In genomic region chr16:17848431-17848830, GRCm38 (mm10) we compare ENCODE assay signal across 19 mouse cellular contexts. TPM values are rescaled to one million over a fixed set of nuclear protein-coding genes. Genes with fewer than 3 reads are reported as not detected.
DNase-seq lines count a peak whose midpoint lies in the region; ATAC-seq and TF ChIP-seq lines count a peak whose summit lies in the region.
"Had no signal": no experiment of that assay in that cellular context is flagged by ENCODE, and none has a peak within 500 bp of the region (broad histone marks: within the 10 kb centered on the region; RNA-seq: fewer than 3 reads in every experiment).

No protein-coding gene starts in this region.

- H3K9me3 ChIP-seq in forebrain, embryonic 13.5 days (replicated peaks) = no peaks in the 10 kb centered on the region
- no peaks in the 10 kb centered on the region for H3K9me3 ChIP-seq in forebrain, embryonic 10.5 days
- no peaks in the 10 kb centered on the region for H3K9me3 ChIP-seq in neural tube, embryonic 13.5 days
- H3K9me3 ChIP-seq in hindbrain, postnatal 0 days (ENCODE audit: low read length) = no peaks in the 10 kb centered on the region
- no peaks in the 10 kb centered on the region for H3K9me3 ChIP-seq in neural tube, embryonic 15.5 days (replicated peaks)
- no peaks in the 10 kb centered on the region for H3K9me3 ChIP-seq in intestine, embryonic 16.5 days (ENCODE audit: control insufficient read depth, low read length)

- WGBS in forebrain, embryonic 13.5 days = 98% methylated on average over 6 of the region's 6 CpGs
- 92% methylated on average over 6 of the region's 6 CpGs for WGBS in forebrain, embryonic 10.5 days
- 96% methylated on average over 6 of the region's 6 CpGs for WGBS in neural tube, embryonic 13.5 days
- WGBS in hindbrain, postnatal 0 days = 93% methylated on average over 6 of the region's 6 CpGs
- WGBS in neural tube, embryonic 15.5 days = 94% methylated on average over 6 of the region's 6 CpGs
- 96% methylated on average over 6 of the region's 6 CpGs for WGBS in intestine, embryonic 16.5 days

- 0 out of 2 replicates have a peak overlapping the region, but pooled peaks have one; percentile 12 for H3K9ac ChIP-seq in forebrain, embryonic 13.5 days
- no peak overlapping the region for H3K9ac ChIP-seq in neural tube, embryonic 13.5 days
- no peak overlapping the region for H3K9ac ChIP-seq in hindbrain, postnatal 0 days (replicated peaks; ENCODE audit: low read length)
- no peak overlapping the region for H3K9ac ChIP-seq in neural tube, embryonic 15.5 days (replicated peaks)
- no peak overlapping the region for H3K9ac ChIP-seq in intestine, embryonic 16.5 days (ENCODE audit: low read depth, low read length)

- DNase-seq in forebrain, embryonic 10.5 days (ENCODE audit: extremely low spot score, low spot score) = no peak
- no peak for DNase-seq in neural tube, embryonic 10.5 days (ENCODE audit: extremely low spot score, low spot score)
- no peak for DNase-seq in hindbrain, postnatal 0 days (ENCODE audit: low spot score)
- no peak for DNase-seq in c-Kit-positive CD71-positive TER-119-positive erythroid progenitor cells, embryonic 14.5 days (ENCODE audit: low spot score)
- DNase-seq: adrenal gland, postnatal 25 days; gastrocnemius, postnatal 14 days; kidney, adult 8-10 months; lung, adult 2 months; thymus, adult 18-20 months had no signal

- H3K4me3 ChIP-seq in forebrain, embryonic 13.5 days = no peak overlapping the region
- H3K4me3 ChIP-seq in forebrain, embryonic 10.5 days = no peak overlapping the region
- H3K4me3 ChIP-seq in neural tube, embryonic 13.5 days = no peak overlapping the region
- H3K4me3 ChIP-seq in hindbrain, postnatal 0 days (ENCODE audit: low read length) = no peak overlapping the region
- no peak overlapping the region for H3K4me3 ChIP-seq in neural tube, embryonic 15.5 days (replicated peaks)
- H3K4me3 ChIP-seq in intestine, embryonic 16.5 days (ENCODE audit: low read length) = no peak overlapping the region

- no peaks in the 10 kb centered on the region for H3K27me3 ChIP-seq in forebrain, embryonic 13.5 days
- no peaks in the 10 kb centered on the region for H3K27me3 ChIP-seq in forebrain, embryonic 10.5 days (ENCODE audit: poor library complexity, severe bottlenecking)
- no peaks in the 10 kb centered on the region for H3K27me3 ChIP-seq in neural tube, embryonic 13.5 days
- H3K27me3 ChIP-seq in hindbrain, postnatal 0 days (ENCODE audit: insufficient read depth, low read length) = no peaks in the 10 kb centered on the region
- H3K27me3 ChIP-seq in neural tube, embryonic 15.5 days (replicated peaks) = no peaks in the 10 kb centered on the region
- H3K27me3 ChIP-seq in intestine, embryonic 16.5 days (replicated peaks; ENCODE audit: control insufficient read depth, insufficient read depth, low read length) = no peaks in the 10 kb centered on the region

- no peak for ATAC-seq in forebrain, embryonic 13.5 days
- peak; percentile 49; the same call in 1 of the 2 replicates for ATAC-seq in neural tube, embryonic 13.5 days (ENCODE audit: low read depth)
- ATAC-seq in hindbrain, postnatal 0 days = no peak
- no peak for ATAC-seq in neural tube, embryonic 15.5 days (ENCODE audit: low FRiP score)
- ATAC-seq in intestine, embryonic 16.5 days = no peak

- peaks cover 93% of the 10 kb centered on the region for H3K36me3 ChIP-seq in forebrain, embryonic 13.5 days (ENCODE audit: poor library complexity, severe bottlenecking)
- peaks cover 96% of the 10 kb centered on the region for H3K36me3 ChIP-seq in forebrain, embryonic 10.5 days (replicated peaks)
- H3K36me3 ChIP-seq in neural tube, embryonic 13.5 days = peaks cover 90% of the 10 kb centered on the region
- peaks cover 60% of the 10 kb centered on the region for H3K36me3 ChIP-seq in hindbrain, postnatal 0 days (ENCODE audit: insufficient read depth, low read length)
- H3K36me3 ChIP-seq in neural tube, embryonic 15.5 days = peaks cover 90% of the 10 kb centered on the region
- peaks cover 13% of the 10 kb centered on the region for H3K36me3 ChIP-seq in intestine, embryonic 16.5 days (ENCODE audit: control insufficient read depth, insufficient read depth, low read length)

- no peak overlapping the region for H3K4me2 ChIP-seq in forebrain, embryonic 13.5 days
- no peak overlapping the region for H3K4me2 ChIP-seq in neural tube, embryonic 13.5 days
- no peak overlapping the region for H3K4me2 ChIP-seq in hindbrain, postnatal 0 days (ENCODE audit: low read depth, low read length)
- no peak overlapping the region for H3K4me2 ChIP-seq in neural tube, embryonic 15.5 days
- H3K4me2 ChIP-seq in intestine, embryonic 16.5 days (ENCODE audit: low read depth, low read length) = no peak overlapping the region
- H3K4me2 ChIP-seq: liver, embryonic 11.5 days had no signal

- H3K27ac ChIP-seq in forebrain, embryonic 13.5 days = peak overlapping the region; percentile 45
- no peak overlapping the region for H3K27ac ChIP-seq in forebrain, embryonic 10.5 days
- peak overlapping the region; percentile 39; the same call in 1 of the 2 replicates for H3K27ac ChIP-seq in neural tube, embryonic 13.5 days (replicated peaks)
- H3K27ac ChIP-seq in hindbrain, postnatal 0 days = peak overlapping the region; percentile 8; the same call in 1 of the 2 replicates
- H3K27ac ChIP-seq in neural tube, embryonic 15.5 days (replicated peaks) = peak overlapping the region; percentile 43; the same call in 1 of the 2 replicates
- no peak overlapping the region for H3K27ac ChIP-seq in intestine, embryonic 16.5 days (ENCODE audit: low read length)

- H3K4me1 ChIP-seq in forebrain, embryonic 13.5 days = no peaks in the 10 kb centered on the region
- no peaks in the 10 kb centered on the region for H3K4me1 ChIP-seq in forebrain, embryonic 10.5 days
- no peaks in the 10 kb centered on the region for H3K4me1 ChIP-seq in neural tube, embryonic 13.5 days (replicated peaks)
- no peaks in the 10 kb centered on the region for H3K4me1 ChIP-seq in hindbrain, postnatal 0 days (ENCODE audit: insufficient read depth, low read length)
- H3K4me1 ChIP-seq in neural tube, embryonic 15.5 days = no peaks in the 10 kb centered on the region
- no peaks in the 10 kb centered on the region for H3K4me1 ChIP-seq in intestine, embryonic 16.5 days (ENCODE audit: control insufficient read depth, insufficient read depth, low read length)

- no peak for TF ChIP-seq CTCF in hindbrain, postnatal 0 days (IDR thresholded peaks at IDR 0.05; ENCODE audit: low read depth)

RNA-seq across cellular contexts. Expression of gene Car15, which starts 10.3 kb away (rescaled TPM):
- 4.5 and 6.1 TPM in 2 replicates for polyA plus RNA-seq in forebrain, embryonic 13.5 days (2015; fragmentation: Nextera tagmentation; extraction: Ambion mirVana)
- polyA plus RNA-seq in forebrain, embryonic 10.5 days (2016; fragmentation: Nextera tagmentation; extraction: Ambion mirVana) = 2.7 and 3.6 TPM in 2 replicates
- polyA plus RNA-seq in neural tube, embryonic 13.5 days (2015; fragmentation: Nextera tagmentation; extraction: Ambion mirVana) = 3.2 and 5.8 TPM in 2 replicates
- total RNA-seq in hindbrain, postnatal 0 days (2014; rRNA removed) = 3.3 and 7.0 TPM in 2 replicates
- polyA plus RNA-seq in hindbrain, postnatal 0 days (2015; fragmentation: Nextera tagmentation; extraction: Ambion mirVana) = 1.9 TPM in 2 replicates
- polyA plus RNA-seq in neural tube, embryonic 15.5 days (2015; fragmentation: Nextera tagmentation; extraction: Ambion mirVana) = 2.8 and 3.2 TPM in 2 replicates
- polyA plus RNA-seq in intestine, embryonic 16.5 days (2015; fragmentation: Nextera tagmentation; extraction: Ambion mirVana) = 1.1 and 1.2 TPM in 2 replicates

RNA-seq across cellular contexts. Expression of gene B830017H08Rik, which starts 15.5 kb away (rescaled TPM):
- 0.27 and 0.55 TPM in 2 replicates for polyA plus RNA-seq in forebrain, embryonic 13.5 days (2015; fragmentation: Nextera tagmentation; extraction: Ambion mirVana)
- not detected in 2 replicates for polyA plus RNA-seq in forebrain, embryonic 10.5 days (2016; fragmentation: Nextera tagmentation; extraction: Ambion mirVana)
- 1.7 and 1.9 TPM in 2 replicates for polyA plus RNA-seq in neural tube, embryonic 13.5 days (2015; fragmentation: Nextera tagmentation; extraction: Ambion mirVana)
- 6.1 and 9.1 TPM in 2 replicates for total RNA-seq in hindbrain, postnatal 0 days (2014; rRNA removed)
- 6.3 and 6.4 TPM in 2 replicates for polyA plus RNA-seq in hindbrain, postnatal 0 days (2015; fragmentation: Nextera tagmentation; extraction: Ambion mirVana)
- polyA plus RNA-seq in neural tube, embryonic 15.5 days (2015; fragmentation: Nextera tagmentation; extraction: Ambion mirVana) = 4.0 and 5.3 TPM in 2 replicates
- polyA plus RNA-seq in intestine, embryonic 16.5 days (2015; fragmentation: Nextera tagmentation; extraction: Ambion mirVana) = not detected in 2 replicates
- total RNA-seq: adrenal gland, postnatal 25 days; gastrocnemius, postnatal 14 days; heart, adult 8-10 months; neutrophil, adult 5-6 weeks had no signal
- polyA plus RNA-seq: heart, postnatal 0 days; liver, embryonic 11.5 days had no signal

RNA-seq across cellular contexts. Expression of gene Gm20518, which starts 43.0 kb away (rescaled TPM):
- 0.35 and 0.49 TPM in 2 replicates for polyA plus RNA-seq in forebrain, embryonic 13.5 days (2015; fragmentation: Nextera tagmentation; extraction: Ambion mirVana)
- 0.23 and 0.29 TPM in 2 replicates for polyA plus RNA-seq in forebrain, embryonic 10.5 days (2016; fragmentation: Nextera tagmentation; extraction: Ambion mirVana)
- 0.47 and 0.49 TPM in 2 replicates for polyA plus RNA-seq in neural tube, embryonic 13.5 days (2015; fragmentation: Nextera tagmentation; extraction: Ambion mirVana)
- total RNA-seq in hindbrain, postnatal 0 days (2014; rRNA removed) = 0.42 and 1.3 TPM in 2 replicates
- 0.11 and 0.20 TPM in 2 replicates for polyA plus RNA-seq in hindbrain, postnatal 0 days (2015; fragmentation: Nextera tagmentation; extraction: Ambion mirVana)
- polyA plus RNA-seq in neural tube, embryonic 15.5 days (2015; fragmentation: Nextera tagmentation; extraction: Ambion mirVana) = 0.35 and 0.40 TPM in 2 replicates
- polyA plus RNA-seq in intestine, embryonic 16.5 days (2015; fragmentation: Nextera tagmentation; extraction: Ambion mirVana) = 0.26 and 0.31 TPM in 2 replicates

RNA-seq across cellular contexts. Expression of gene Tssk1, which starts 45.6 kb away (rescaled TPM):
- 0.05 TPM in 2 replicates for polyA plus RNA-seq in forebrain, embryonic 13.5 days (2015; fragmentation: Nextera tagmentation; extraction: Ambion mirVana)
- not detected in 2 replicates for polyA plus RNA-seq in forebrain, embryonic 10.5 days (2016; fragmentation: Nextera tagmentation; extraction: Ambion mirVana)
- 0.07 and 0.10 TPM in 2 replicates for polyA plus RNA-seq in neural tube, embryonic 13.5 days (2015; fragmentation: Nextera tagmentation; extraction: Ambion mirVana)
- 0.29 TPM in 1 of 2 replicates, not detected in the other for total RNA-seq in hindbrain, postnatal 0 days (2014; rRNA removed)
- polyA plus RNA-seq in hindbrain, postnatal 0 days (2015; fragmentation: Nextera tagmentation; extraction: Ambion mirVana) = 0.04 TPM in 1 of 2 replicates, not detected in the other
- polyA plus RNA-seq in neural tube, embryonic 15.5 days (2015; fragmentation: Nextera tagmentation; extraction: Ambion mirVana) = not detected in 2 replicates
- polyA plus RNA-seq in intestine, embryonic 16.5 days (2015; fragmentation: Nextera tagmentation; extraction: Ambion mirVana) = 0.05 TPM in 1 of 2 replicates, not detected in the other
- total RNA-seq: left cerebral cortex, postnatal 36 days; neutrophil, adult 5-6 weeks had no signal
- polyA plus RNA-seq: embryonic facial prominence, embryonic 14.5 days; liver, embryonic 11.5 days had no signal

RNA-seq across cellular contexts. Expression of gene Dgcr2, which starts 49.9 kb away (rescaled TPM):
- 85.6 and 101 TPM in 2 replicates for polyA plus RNA-seq in forebrain, embryonic 13.5 days (2015; fragmentation: Nextera tagmentation; extraction: Ambion mirVana)
- polyA plus RNA-seq in forebrain, embryonic 10.5 days (2016; fragmentation: Nextera tagmentation; extraction: Ambion mirVana) = 104 and 106 TPM in 2 replicates
- 86.3 and 89.6 TPM in 2 replicates for polyA plus RNA-seq in neural tube, embryonic 13.5 days (2015; fragmentation: Nextera tagmentation; extraction: Ambion mirVana)
- total RNA-seq in hindbrain, postnatal 0 days (2014; rRNA removed) = 181 and 199 TPM in 2 replicates
- polyA plus RNA-seq in hindbrain, postnatal 0 days (2015; fragmentation: Nextera tagmentation; extraction: Ambion mirVana) = 83.0 and 88.8 TPM in 2 replicates
- polyA plus RNA-seq in neural tube, embryonic 15.5 days (2015; fragmentation: Nextera tagmentation; extraction: Ambion mirVana) = 97.7 and 99.0 TPM in 2 replicates
- 65.4 and 67.4 TPM in 2 replicates for polyA plus RNA-seq in intestine, embryonic 16.5 days (2015; fragmentation: Nextera tagmentation; extraction: Ambion mirVana)

Comparison
In these comparisons a context has a peak if more than half of its experiments do, and no peak if none do; other contexts are left out.
1. H3K27ac ChIP-seq: peak in forebrain, embryonic 13.5 days (single experiment), neural tube, embryonic 13.5 days (single experiment), hindbrain, postnatal 0 days (single experiment) and neural tube, embryonic 15.5 days (single experiment); none in forebrain, embryonic 10.5 days (single experiment) and intestine, embryonic 16.5 days (single experiment).